Mouse (Mus musculus): Measurements from ENCODE around the gene Btbd18.

GRCm38 (mm10) chr2:84634006-84634405 is 24.9 kb upstream of the Btbd18 start:
- no peak for TF ChIP-seq CTCF (IDR thresholded peaks at IDR 0.05; ENCODE audit: insufficient read depth, low read length)
- TF ChIP-seq POLR2A (IDR thresholded peaks at IDR 0.05; ENCODE audit: borderline replicate concordance, extremely low read depth, low read depth, low read length): no peak

Data from lung, adult 2 months (tissue).